Comparison of ENCODE assay signal across 26 mouse cellular contexts in the genomic region with DNA sequence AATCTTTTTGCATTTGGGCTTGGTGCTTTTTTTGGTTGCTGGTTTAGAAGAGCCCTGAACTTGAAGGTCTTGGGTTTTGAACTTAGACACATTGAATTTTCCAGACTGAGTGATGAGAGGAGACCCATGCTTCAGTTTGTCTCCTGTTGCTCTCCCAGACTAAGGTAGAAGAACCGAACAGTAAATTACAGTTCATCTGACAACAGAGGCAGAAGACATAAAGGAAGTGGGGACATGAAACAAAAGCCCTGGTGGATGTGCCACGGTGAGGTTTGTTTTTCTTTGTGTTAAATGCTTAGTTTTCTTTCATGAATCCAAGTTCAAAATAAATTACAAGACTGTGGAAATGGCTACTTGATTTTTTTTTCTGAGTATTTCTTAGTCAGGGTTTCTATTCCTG. TPM values are rescaled to one million over a fixed set of nuclear protein-coding genes. Genes with fewer than 3 reads are reported as not detected.
DNase-seq lines count a peak whose midpoint lies in the region; ATAC-seq and TF ChIP-seq lines count a peak whose summit lies in the region.
"Had no signal": no experiment of that assay in that cellular context is flagged by ENCODE, and none has a peak within 500 bp of the region (broad histone marks: within the 10 kb centered on the region; RNA-seq: fewer than 3 reads in every experiment).

No protein-coding gene starts in this region.

- TF ChIP-seq CTCF in left cerebral cortex, adult 2 months (IDR thresholded peaks at IDR 0.05): no peak

- peak; percentile 56 for DNase-seq in thymus, postnatal 0 days (ENCODE audit: low spot score)
- DNase-seq in thymus, postnatal 4 days: no peak
- DNase-seq in induced T-regulatory cell, adult 2 months (ENCODE audit: low read depth): peak; percentile 43
- no peak for DNase-seq in left cerebral cortex, adult 2 months (ENCODE audit: extremely low spot score in 1 of 2, low spot score in 2 of 2)
- no peak for DNase-seq in adrenal gland, adult 18-20 months (ENCODE audit: low spot score in 2 of 2)
- DNase-seq: adrenal gland, postnatal 10 days; cerebellum, adult 11 months; cerebellum, adult 8-10 months; cerebellum, postnatal 14 days; heart, adult 18-20 months; heart, postnatal 10 days; heart, postnatal 4 days had no signal

- H3K4me3 ChIP-seq in left cerebral cortex, adult 2 months: no peak overlapping the region
- H3K4me3 ChIP-seq: embryonic facial prominence, embryonic 12.5 days; forebrain, embryonic 15.5 days; heart, embryonic 10.5 days; hindbrain, embryonic 12.5 days had no signal

- no peak overlapping the region for H3K27ac ChIP-seq in left cerebral cortex, adult 2 months
- H3K27ac ChIP-seq: embryonic facial prominence, embryonic 12.5 days; forebrain, embryonic 15.5 days; heart, embryonic 10.5 days; hindbrain, embryonic 12.5 days; hindbrain, postnatal 0 days had no signal

- intact Hi-C loops in left cerebral cortex, adult 2 months (cut with DNase I): no loop called here

- ATAC-seq in CD4-positive, CD25-positive, alpha-beta regulatory T cell, adult 4 months: peak; percentile 36
- ATAC-seq: forebrain, embryonic 15.5 days; hindbrain, postnatal 0 days; Patski had no signal

RNA-seq across cellular contexts. Expression of a gene that starts 22.6 kb away (rescaled TPM):
- polyA plus RNA-seq in thymus, postnatal 0 days (2015; fragmentation: Nextera tagmentation; extraction: Ambion mirVana): 0.14 and 0.17 TPM in 2 replicates
- polyA plus RNA-seq in CD4-positive, CD25-positive, alpha-beta regulatory T cell, adult 4 months (2017; shearing (Covaris generic)): under 1 TPM; 0.28 to 0.96 TPM
- total RNA-seq in left cerebral cortex, adult 2 months (2021): not detected
- not detected for total RNA-seq in adrenal gland, adult 18-20 months (2021)
- total RNA-seq: adrenal gland, postnatal 10 days; CH12.LX; common myeloid progenitor, adult 5-6 weeks; gastrocnemius, adult 8-10 months; gastrocnemius, postnatal 4 days; heart, adult 18-20 months; heart, postnatal 10 days; heart, postnatal 4 days; hindbrain, postnatal 0 days had no signal
- polyA plus RNA-seq: brain, embryonic 14.5 days; forebrain, embryonic 11.5 days; forebrain, embryonic 15.5 days; heart, embryonic 10.5 days; heart, embryonic 14.5 days; hindbrain, embryonic 12.5 days; hindbrain, postnatal 0 days; Patski had no signal

Comparison
In these comparisons a context has a peak if more than half of its experiments do, and no peak if none do; other contexts are left out.
1. DNase-seq: peak in thymus, postnatal 0 days (single experiment) and induced T-regulatory cell, adult 2 months (single experiment); none in thymus, postnatal 4 days (single experiment), left cerebral cortex, adult 2 months (0 of 2) and adrenal gland, adult 18-20 months (0 of 2).